Mouse (Mus musculus): ENCODE data around the gene Gdpd3.
"Not testable (repeated sequence)": the region's sequence is repeated elsewhere in the genome, so short reads cannot be mapped to it uniquely, and the experiment has no call there.

Gdpd3 gene

GRCm38 (mm10) chr7:126760956-126761355 is 5.2 kb upstream of the Gdpd3 start:
- DNase-seq (ENCODE audit: low read depth) = no peak

DNA sequence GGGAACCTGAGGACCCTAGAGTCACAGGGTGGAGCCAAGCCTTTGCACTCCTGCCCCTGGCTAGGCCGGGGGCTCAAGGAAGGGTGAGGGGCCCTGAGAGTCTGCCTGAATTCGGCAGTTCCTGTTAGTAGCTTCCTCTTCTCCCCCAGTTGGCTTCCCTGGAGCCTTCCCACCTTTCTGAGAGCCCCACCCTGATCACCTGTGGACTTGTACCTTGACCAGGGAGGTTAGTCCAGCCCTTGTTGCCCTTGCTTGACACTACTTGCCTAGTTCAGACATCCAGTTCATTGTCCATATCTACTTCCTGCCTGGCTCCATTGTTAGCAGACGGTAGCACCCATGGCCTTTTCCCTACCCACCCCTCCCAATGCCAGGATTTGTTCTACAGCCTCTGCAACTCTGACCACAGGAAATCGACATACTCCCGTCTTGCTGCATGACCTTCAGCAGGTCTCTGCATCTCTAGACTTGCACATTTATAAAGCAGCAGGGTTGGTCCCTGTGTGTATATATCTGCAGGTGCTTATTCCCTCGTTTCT is 4.5 kb upstream of the Gdpd3 start:
- DNase-seq (ENCODE audit: low read depth) = no peak

- no peak for DNase-seq (ENCODE audit: low read depth)
These were observed 3.6 kb upstream of the Gdpd3 start for GRCm38 (mm10) chr7:126762471-126763008.

- DNase-seq (ENCODE audit: low read depth) = no peak
These were observed 594 bp upstream of the Gdpd3 start for GRCm38 (mm10) chr7:126765540-126765939.

DNA sequence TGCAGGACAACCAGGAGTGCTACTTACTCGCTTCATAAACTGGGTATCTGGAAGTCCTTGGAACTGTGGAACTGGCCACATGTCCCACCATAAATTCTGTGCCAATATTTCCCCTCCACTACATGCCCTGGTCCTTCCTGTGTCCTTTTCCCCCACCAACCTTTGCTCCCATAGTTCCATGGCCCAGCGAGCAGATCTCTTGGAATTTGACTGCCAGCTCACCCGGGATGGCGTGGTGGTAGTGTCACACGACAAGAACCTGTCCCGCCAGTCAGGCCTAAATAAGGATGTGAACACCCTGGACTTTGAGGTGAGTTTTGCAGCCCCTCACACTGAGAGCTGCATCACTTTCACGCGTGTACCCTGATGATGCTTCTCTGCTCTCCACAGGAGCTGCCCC is 867 bp downstream of the Gdpd3 start:
- DNase-seq (ENCODE audit: low read depth) = no peak

DNA sequence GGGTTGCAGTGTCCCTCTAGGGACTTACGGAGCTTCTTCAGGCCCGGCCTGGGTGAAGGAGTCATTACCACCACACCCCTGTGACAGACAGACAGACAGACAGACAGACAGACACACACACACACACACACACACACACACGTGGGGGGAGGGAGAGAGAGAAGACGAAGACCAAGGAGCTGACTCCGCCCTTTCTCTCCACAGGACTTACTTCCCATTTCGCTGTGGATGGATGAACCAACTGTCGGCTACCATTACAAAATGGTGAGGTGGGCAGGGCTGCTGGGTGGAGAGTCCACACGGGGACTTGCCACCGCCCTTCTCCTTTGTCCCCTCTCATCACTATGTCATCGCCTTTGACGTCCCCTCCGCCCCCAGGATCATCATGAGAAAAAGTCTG is 4.7 kb downstream of the Gdpd3 start:
- DNase-seq (ENCODE audit: low read depth) = no peak

- no peak for DNase-seq (ENCODE audit: low read depth)
These were observed 7.2 kb downstream of the Gdpd3 start for GRCm38 (mm10) chr7:126773351-126773750.

DNA sequence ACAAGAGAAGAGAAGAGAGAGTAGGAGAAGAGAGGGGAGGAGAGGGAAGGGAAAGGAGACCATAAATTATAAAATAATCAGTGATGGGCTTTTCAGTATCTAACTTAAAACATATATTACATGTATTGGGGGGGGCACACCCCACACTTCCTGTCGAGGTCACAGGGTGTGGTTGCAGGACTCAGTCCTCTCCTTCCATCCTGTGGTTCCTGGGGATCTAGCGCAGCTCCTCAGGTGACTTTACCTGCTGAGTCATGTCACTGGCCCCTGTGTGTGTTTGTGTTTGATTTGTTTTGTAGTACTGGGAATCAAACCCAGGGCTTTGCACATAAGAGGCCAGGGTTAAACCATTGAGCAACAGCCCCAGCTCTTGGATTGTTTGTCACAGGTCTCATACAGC is 8.3 kb downstream of the Gdpd3 start:
- no peak for DNase-seq (ENCODE audit: low read depth)

DNA sequence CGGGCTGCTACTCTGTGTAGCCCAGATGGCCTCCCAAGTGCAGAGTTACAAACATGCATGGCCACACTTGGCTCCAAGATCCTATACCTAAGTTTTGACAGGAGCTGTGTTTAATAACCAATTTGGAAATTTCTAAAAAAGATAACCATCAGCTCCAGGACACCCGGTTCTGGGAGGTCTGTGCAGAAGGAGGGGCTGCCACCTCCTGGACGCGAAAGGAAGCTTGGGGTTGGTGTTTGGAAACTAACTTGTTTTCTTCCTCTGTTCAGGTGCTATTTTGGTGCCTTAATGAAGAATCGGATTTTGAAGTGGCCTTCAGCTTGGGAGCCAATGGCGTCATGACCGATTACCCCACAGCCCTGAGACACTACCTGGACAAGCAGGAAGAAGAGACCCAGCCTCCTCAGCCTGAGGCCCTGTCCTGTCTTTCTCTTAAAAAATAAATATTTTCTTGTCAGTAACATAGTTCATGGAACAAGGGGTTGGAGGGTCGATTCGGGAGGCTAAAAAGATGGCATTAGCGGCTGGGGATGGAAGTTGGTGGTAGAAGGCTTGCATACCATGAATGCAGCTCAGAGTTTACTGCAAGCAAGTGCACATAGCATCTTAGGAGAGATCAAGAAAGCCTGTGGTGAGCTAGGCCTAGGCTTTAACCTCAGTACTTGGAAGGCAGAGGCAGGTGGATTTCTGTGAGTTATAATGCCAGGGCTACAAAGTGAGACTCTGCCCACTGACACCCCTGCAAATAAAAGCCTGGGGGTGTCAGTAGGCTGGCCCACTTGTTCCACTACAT is 9.2 kb downstream of the Gdpd3 start:
- DNase-seq (ENCODE audit: low read depth) = no peak

DNA sequence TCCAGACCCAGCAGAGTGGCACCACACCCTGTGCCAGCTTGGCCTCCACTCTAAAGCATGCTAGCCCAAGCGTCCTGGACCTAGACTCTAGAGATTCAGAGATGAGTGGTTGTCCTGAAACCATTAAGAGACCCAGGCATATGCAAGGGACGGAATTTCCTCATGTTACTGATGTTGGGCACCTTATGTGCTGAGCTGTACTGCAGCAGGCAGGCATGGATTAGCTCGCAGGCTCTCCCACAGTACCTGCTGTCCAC is 9.8 kb downstream of the Gdpd3 start:
- DNase-seq (ENCODE audit: low read depth) = no peak

- DNase-seq (ENCODE audit: low read depth) = peak; percentile 79
These were observed 10.5 kb downstream of the Gdpd3 start, which contains the start of gene Ypel3 for GRCm38 (mm10) chr7:126776598-126777057. Ypel3 (plus strand) TSS chr7:126776955.

DNA sequence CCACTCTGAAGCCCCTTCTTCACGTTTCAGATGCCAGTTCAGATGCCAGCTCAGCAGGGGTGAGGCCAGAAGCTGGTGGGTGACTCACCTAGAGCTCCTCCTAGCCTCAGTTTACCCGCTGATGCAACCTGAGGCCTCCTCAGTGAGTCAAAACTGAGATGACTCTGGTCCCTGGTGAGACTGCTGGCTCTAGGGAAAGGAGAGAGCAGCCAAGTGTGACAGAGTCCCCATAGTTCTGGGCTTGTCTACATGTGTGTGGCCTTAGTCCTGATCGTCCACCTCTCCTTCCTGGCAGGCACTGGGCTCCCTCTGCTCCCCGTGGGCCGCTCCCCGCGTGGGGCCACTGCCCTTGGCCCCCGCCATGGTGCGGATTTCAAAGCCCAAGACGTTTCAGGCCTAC is 11.3 kb downstream of the Gdpd3 start:
- DNase-seq (ENCODE audit: low read depth) = no peak

DNA sequence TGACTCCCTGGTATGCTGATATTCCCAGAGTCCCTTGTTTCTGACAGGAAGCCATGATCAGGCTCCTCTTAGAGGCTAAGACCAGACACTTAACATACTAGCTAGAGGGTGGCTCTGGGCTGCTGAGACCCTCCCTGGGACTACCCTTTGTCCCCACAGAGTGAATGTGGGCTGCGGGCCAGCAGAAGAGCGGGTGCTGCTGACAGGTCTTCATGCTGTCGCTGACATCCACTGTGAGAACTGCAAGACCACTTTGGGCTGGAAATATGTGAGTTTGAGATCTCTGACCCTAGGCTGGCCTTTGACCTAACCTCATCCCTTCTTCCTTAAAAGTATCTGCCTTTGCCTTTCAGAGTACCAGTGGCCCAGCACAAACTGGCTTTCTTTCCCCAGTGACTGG is 12.0 kb downstream of the Gdpd3 start:
- no peak for DNase-seq (ENCODE audit: low read depth)

DNA sequence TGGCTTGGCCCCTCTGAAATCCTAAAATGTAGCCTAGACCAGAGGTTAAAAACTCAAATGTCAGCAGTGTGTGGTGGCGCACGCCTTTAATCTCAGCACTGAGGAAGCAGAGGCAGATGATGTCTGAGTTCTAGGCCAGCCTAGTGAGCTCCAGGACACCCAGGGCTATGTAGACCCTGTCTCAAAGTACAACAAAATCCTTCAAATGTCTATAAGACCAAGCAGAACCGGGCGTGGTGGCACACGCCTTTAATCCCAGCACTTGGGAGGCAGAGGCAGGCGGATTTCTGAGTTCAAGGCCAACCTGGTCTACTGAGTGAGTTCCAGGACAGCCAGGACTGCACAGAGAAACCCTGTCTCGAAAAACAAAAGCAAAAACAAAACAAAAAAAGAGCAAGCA is 13.0 kb downstream of the Gdpd3 start:
- DNase-seq (ENCODE audit: low read depth) = not testable (repeated sequence)

DNA sequence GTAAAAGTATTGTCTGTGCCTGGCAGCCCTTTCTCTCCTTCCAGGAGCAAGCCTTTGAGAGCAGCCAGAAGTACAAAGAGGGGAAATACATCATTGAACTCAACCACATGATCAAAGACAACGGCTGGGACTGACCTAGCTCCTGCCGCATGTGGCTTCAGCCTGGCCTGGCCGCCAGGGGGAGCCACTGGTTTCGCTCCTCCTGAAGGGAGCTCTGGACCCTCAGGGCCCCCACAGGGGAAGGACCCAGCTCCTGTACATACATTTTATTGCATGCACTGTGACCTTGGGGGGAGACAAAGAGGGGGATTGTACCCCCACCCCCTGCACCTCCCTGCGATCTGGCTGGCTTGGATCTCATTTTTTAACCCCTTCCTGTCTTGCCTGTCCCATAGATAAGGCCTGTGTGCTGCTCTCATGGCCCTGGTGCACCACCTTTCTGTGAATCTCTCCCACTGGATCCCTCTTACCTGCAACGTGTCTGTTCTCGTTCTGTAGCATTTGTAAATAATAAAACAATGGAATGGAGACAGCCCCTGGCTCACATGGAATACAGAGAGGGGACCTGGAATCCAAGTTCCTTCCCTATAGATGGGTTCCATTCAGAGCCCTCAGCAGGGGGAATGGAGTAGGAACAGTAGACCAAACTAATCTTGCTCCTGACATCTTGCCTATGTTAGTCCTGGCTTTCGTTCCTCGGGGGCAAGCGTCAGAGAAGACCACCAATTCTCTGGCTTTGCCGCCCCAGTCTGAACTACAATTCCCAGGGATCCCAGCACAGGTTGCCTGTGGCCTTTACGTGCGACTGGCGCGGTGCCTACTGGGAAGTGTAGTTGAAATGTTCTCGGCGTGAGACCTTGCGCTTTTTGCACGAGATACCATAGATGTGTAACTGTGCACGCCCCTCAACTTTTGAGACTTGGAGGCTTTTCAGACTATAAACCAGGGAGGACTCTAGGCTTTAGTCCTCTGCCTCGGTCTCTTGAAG is 14.1 kb downstream of the Gdpd3 start:
- DNase-seq (ENCODE audit: low read depth) = peak; percentile 82

- DNase-seq (ENCODE audit: low read depth) = no peak
These were observed 15.0 kb downstream of the Gdpd3 start, which contains the start of gene Tbx6 for GRCm38 (mm10) chr7:126780971-126781635. Tbx6 (plus strand) TSS chr7:126781483.

- no peak for DNase-seq (ENCODE audit: low read depth)
These were observed 15.7 kb downstream of the Gdpd3 start for GRCm38 (mm10) chr7:126781661-126782370.

DNA sequence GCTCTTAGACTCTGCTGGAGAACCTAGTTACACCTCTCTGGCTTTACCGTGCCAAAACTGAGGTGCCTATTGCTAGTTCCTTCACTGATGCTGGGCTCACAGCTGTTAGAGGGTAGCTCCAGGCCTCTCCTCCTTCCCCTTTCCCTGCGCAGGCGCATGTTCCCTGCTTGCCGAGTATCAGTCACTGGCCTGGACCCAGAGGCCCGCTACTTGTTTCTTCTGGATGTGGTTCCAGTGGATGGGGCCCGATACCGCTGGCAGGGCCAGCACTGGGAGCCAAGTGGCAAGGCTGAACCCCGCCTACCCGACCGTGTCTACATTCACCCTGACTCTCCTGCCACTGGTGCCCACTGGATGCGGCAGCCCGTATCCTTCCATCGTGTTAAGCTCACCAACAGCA is 16.6 kb downstream of the Gdpd3 start:
- DNase-seq (ENCODE audit: low read depth) = no peak

- no peak for DNase-seq (ENCODE audit: low read depth)
These were observed 18.3 kb downstream of the Gdpd3 start for GRCm38 (mm10) chr7:126784469-126784868.

- no peak for DNase-seq (ENCODE audit: low read depth)
These were observed 18.9 kb downstream of the Gdpd3 start for GRCm38 (mm10) chr7:126785056-126785455.

- no peak for DNase-seq (ENCODE audit: low read depth)
These were observed 20.0 kb downstream of the Gdpd3 start for GRCm38 (mm10) chr7:126786142-126786541.
